Mouse (Mus musculus): ENCODE results near the gene Prkar1a. TPM values are rescaled to one million over a fixed set of nuclear protein-coding genes. Genes with fewer than 3 reads are reported as not detected.

Prkar1a gene
- 328 and 365 TPM in 2 replicates for polyA plus RNA-seq (2014; fragmentation: Nextera tagmentation; extraction: Ambion mirVana)

DNA sequence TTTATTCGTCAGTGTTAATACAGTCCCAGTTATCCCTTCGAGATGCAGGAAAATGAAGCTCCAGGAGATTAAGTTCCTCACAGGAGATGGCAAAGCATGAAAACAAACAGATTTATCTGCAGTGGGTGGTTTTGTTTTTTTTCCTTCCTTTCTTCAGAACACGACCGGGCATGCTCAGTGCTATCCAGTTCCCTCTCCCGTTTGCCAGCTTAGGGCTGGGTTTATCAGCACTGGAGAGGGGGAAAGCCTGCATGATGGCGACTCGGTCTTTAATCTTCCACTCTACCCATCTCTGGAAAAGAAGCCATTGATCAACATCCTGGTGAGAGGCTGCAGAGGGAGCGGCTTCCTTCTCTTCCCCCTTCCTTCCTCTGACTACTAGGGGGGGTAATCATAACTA lies at the start of gene Prkar1a:
Gene Prkar1a (plus strand): TSS at position 200 of the 400 bp plus-strand sequence.
- Histone ChIP-seq H3K36me3 (ENCODE audit: control insufficient read depth, insufficient read depth, low read length) (peaks cover 9% of the 10 kb centered on the region), H3K4me3 (ENCODE audit: low read depth, low read length) (peak within 1 kb of the TSS; percentile 64), H3K4me1 (replicated peaks; ENCODE audit: control insufficient read depth, insufficient read depth, low read length) (peaks cover 22% of the 10 kb centered on the region), H3K9ac (ENCODE audit: low read length) (peak within 1 kb of the TSS; percentile 89), H3K27me3 (replicated peaks; ENCODE audit: control insufficient read depth, insufficient read depth, low read length) (no peaks in the 10 kb centered on the region), H3K9me3 (ENCODE audit: control insufficient read depth, low read length) (no peaks in the 10 kb centered on the region), H3K27ac (ENCODE audit: low read depth) (peak within 1 kb of the TSS; percentile 96), H3K4me2 (ENCODE audit: low read length) (peak within 1 kb of the TSS; percentile 79)
- WGBS = 25% methylated on average over 8 of the region's 8 CpGs
- ATAC-seq (replicated peaks; ENCODE audit: low FRiP score, low TSS enrichment, low read depth) = no peak
- no peak for DNase-seq (ENCODE audit: low spot score)

DNA sequence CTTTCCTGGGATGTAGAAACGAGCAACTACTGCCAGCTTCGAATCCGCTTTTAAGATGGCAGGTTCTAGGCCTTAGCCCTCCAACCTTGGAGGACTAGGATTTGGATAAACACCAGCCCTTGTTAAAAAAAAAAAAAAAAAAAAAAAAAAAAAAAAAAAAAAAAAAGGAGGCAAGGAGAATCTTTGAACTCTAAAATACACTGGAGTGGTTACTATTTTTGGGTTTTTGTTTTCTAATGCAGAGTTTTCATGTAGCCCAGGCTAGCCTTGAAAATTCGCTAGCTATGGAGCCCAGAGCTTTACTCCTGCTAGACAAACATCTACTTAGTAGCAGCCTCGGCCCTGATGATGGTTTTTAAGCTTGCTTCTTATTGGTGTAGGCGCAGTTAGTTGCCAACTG lies 41.6 kb upstream of the Prkar1a start:
- H3K4me2 ChIP-seq (ENCODE audit: low read length) = no peak overlapping the region
- no peak overlapping the region for H3K9ac ChIP-seq (ENCODE audit: low read length)
- H3K4me3 ChIP-seq (ENCODE audit: low read depth, low read length) = no peak overlapping the region
- H3K36me3 ChIP-seq (ENCODE audit: control insufficient read depth, insufficient read depth, low read length) = peaks cover 5% of the 10 kb centered on the region
- ATAC-seq (replicated peaks; ENCODE audit: low FRiP score, low TSS enrichment, low read depth) = no peak
- H3K27me3 ChIP-seq (replicated peaks; ENCODE audit: control insufficient read depth, insufficient read depth, low read length) = no peaks in the 10 kb centered on the region
- no peak overlapping the region for H3K27ac ChIP-seq (ENCODE audit: low read depth)
- WGBS = 83% methylated on average over 6 of the region's 6 CpGs
- no peaks in the 10 kb centered on the region for H3K9me3 ChIP-seq (ENCODE audit: control insufficient read depth, low read length)
- no peak for DNase-seq (ENCODE audit: low spot score)
- peaks cover 19% of the 10 kb centered on the region for H3K4me1 ChIP-seq (replicated peaks; ENCODE audit: control insufficient read depth, insufficient read depth, low read length)

DNA sequence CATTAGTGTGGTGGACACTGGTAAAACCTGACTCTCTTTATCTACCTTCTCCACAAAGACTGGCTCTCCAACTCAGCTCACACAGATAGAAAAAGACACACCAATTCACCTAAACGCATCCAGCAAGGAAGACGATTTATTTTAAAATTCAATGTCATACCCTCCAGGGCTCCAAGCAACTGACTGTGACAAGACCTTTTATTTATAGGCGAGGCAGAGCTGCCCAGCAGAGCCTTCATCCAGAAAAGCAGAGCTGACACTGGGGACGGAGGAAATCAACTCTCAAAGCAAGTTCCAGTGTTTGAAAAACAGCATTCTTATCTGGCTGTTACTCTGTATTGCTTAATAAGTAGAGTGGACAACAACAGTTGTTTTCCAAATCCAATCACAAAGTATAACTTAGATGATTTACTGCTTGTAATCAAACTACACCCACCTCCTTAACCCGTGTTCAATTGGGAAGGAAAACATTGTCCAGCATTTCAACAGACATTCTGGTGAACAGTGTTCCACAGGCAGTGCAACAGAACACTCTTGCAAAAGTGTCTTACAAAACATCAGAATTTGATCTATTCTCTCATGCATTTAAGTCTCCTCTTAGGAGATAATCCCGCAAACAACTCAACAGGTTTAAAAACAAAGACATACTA lies 40.1 kb upstream of the Prkar1a start:
- Histone ChIP-seq H3K4me2 (ENCODE audit: low read length) (no peak overlapping the region), H3K27ac (ENCODE audit: low read depth) (no peak overlapping the region), H3K4me3 (ENCODE audit: low read depth, low read length) (no peak overlapping the region), H3K9ac (ENCODE audit: low read length) (no peak overlapping the region), H3K27me3 (replicated peaks; ENCODE audit: control insufficient read depth, insufficient read depth, low read length) (no peaks in the 10 kb centered on the region), H3K36me3 (ENCODE audit: control insufficient read depth, insufficient read depth, low read length) (no peaks in the 10 kb centered on the region), H3K9me3 (ENCODE audit: control insufficient read depth, low read length) (no peaks in the 10 kb centered on the region), H3K4me1 (replicated peaks; ENCODE audit: control insufficient read depth, insufficient read depth, low read length) (peaks cover 19% of the 10 kb centered on the region)
- no peak for DNase-seq (ENCODE audit: low spot score)
- WGBS = 53% methylated on average over 6 of the region's 6 CpGs
- ATAC-seq (replicated peaks; ENCODE audit: low FRiP score, low TSS enrichment, low read depth) = no peak

DNA sequence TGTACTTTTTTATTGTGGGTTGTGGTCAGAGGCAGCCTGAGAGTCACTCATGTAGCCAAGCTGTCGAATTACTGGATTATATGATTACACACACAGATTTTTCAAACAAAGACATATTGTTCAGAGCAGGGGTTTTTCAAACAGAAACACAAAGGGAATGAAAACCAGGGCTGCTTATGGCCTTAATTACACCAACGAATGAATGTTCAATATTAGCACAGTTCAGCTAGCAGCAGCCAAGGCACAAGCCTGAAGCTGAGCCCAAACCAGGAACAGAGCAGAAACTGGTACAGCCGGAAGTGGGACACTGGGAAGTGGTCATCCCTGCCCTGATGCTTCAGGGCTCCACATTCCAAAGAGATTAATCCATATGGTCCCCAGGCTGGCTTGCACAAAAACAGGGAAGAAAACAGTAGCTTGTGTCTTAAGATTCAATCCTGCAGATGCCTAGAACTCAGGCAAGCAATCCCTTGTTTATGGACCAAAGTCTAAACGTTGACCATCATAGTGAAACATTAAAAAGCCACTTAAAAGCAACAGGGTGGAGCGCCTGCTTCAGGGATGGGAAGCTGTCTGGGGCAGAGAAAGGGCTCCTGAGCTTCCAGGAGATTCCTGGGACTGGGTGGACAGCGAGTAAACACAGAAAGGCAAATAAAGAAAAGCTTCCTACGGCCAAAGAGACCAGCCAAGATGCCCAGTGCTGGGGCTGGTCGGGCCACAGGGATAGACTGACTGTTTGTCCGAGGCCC lies 39.0 kb upstream of the Prkar1a start:
- Histone ChIP-seq H3K27ac (ENCODE audit: low read depth) (peak overlapping the region; percentile 79; the same call in 1 of the 2 replicates), H3K9ac (ENCODE audit: low read length) (peak overlapping the region; percentile 86), H3K9me3 (ENCODE audit: control insufficient read depth, low read length) (no peaks in the 10 kb centered on the region), H3K4me1 (replicated peaks; ENCODE audit: control insufficient read depth, insufficient read depth, low read length) (peaks cover 19% of the 10 kb centered on the region), H3K36me3 (ENCODE audit: control insufficient read depth, insufficient read depth, low read length) (no peaks in the 10 kb centered on the region), H3K4me3 (ENCODE audit: low read depth, low read length) (peak overlapping the region; percentile 87), H3K27me3 (replicated peaks; ENCODE audit: control insufficient read depth, insufficient read depth, low read length) (no peaks in the 10 kb centered on the region), H3K4me2 (ENCODE audit: low read length) (peak overlapping the region; percentile 81)
- no peak for ATAC-seq (replicated peaks; ENCODE audit: low FRiP score, low TSS enrichment, low read depth)
- DNase-seq (ENCODE audit: low spot score) = no peak
- WGBS = 12% methylated on average over 9 of the region's 9 CpGs

DNA sequence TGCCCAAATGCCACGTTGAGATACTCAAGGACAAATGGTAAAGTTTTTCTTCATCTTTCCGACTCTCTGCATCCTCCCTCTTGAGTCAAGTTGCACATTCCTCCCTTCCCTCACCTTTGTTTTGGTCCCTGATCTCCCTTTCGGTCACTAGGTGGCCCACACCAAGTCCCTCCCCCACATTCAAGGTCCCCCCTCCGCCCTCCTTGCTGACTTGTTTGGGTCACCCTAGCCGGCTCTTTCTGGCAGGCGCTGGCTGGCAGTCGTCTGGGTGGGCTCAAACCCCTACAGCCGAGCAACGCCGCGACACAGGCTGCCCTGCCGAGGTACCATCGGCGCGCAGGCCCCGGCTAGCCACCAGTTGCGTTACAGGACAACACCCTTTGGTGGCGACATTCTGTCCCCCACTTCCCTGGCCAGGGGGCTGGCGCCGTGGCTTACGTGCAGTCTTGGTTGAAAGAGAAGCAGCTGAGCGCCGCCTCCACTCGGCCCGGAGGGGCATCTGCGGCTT lies 38.4 kb upstream of the Prkar1a start:
- ATAC-seq (replicated peaks; ENCODE audit: low FRiP score, low TSS enrichment, low read depth) = no peak; the same call in none of the 2 replicates
- H3K27me3 ChIP-seq (replicated peaks; ENCODE audit: control insufficient read depth, insufficient read depth, low read length) = no peaks in the 10 kb centered on the region
- peaks cover 19% of the 10 kb centered on the region for H3K4me1 ChIP-seq (replicated peaks; ENCODE audit: control insufficient read depth, insufficient read depth, low read length)
- peak overlapping the region; percentile 79 for H3K27ac ChIP-seq (ENCODE audit: low read depth)
- WGBS = under 1% methylated on average over 26 of the region's 26 CpGs
- peak overlapping the region; percentile 81 for H3K4me2 ChIP-seq (ENCODE audit: low read length)
- H3K9me3 ChIP-seq (ENCODE audit: control insufficient read depth, low read length) = no peaks in the 10 kb centered on the region
- H3K9ac ChIP-seq (ENCODE audit: low read length) = peak overlapping the region; percentile 86
- DNase-seq (ENCODE audit: low spot score) = no peak
- H3K4me3 ChIP-seq (ENCODE audit: low read depth, low read length) = peak overlapping the region; percentile 87
- H3K36me3 ChIP-seq (ENCODE audit: control insufficient read depth, insufficient read depth, low read length) = no peaks in the 10 kb centered on the region

DNA sequence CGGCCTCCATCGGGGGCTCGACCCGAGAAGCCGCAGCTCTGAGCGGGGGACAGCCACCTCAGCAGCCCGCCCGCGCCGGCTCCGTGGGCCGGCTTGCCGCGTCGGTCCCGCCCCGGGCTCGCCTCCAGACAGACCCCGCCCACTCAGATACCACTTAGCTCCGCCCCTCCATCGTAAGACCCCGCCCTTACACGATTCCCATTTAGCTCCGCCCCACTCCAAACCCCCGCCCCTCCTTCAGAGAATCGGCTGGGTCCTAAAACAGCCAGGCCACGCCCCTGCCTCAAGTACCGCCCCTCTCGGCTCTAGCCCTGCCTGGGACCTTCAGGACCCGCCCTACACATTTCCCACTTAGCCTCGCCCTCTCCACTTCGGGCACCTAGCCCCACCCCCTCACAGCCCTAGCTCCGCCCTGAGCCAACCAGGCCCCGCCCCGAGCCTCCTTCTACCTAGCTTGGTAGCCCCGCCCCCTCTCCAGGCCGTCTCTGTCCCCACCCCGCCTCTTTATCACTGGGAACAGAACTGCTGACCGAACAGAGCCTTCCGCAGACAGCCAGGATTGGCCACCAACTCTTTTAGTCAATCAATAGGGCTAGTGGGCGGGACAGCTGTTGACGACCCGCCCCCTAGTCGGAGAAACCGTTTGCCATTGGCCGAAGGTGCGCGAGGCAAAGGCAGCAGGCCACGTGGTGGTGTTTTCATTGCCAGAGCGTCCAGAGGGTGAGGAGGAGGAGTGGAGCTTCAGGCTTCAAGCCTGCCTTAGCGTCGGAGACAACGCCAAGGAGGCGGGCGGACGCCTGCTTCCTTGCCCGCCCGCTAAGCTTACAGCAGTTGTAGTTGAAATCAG lies 37.7 kb upstream of the Prkar1a start, which contains the start of gene Wipi1:
Gene Wipi1 (minus strand): TSS at position 665 of the 847 bp plus-strand sequence.
- 1% methylated on average over 58 of the region's 58 CpGs for WGBS
- peaks cover 19% of the 10 kb centered on the region for H3K4me1 ChIP-seq (replicated peaks; ENCODE audit: control insufficient read depth, insufficient read depth, low read length)
- H3K27me3 ChIP-seq (replicated peaks; ENCODE audit: control insufficient read depth, insufficient read depth, low read length) = no peaks in the 10 kb centered on the region
- peak within 1 kb of the TSS; percentile 81 for H3K4me2 ChIP-seq (ENCODE audit: low read length)
- H3K9me3 ChIP-seq (ENCODE audit: control insufficient read depth, low read length) = no peaks in the 10 kb centered on the region
- peak within 1 kb of the TSS; percentile 79 for H3K27ac ChIP-seq (ENCODE audit: low read depth)
- peak within 1 kb of the TSS; percentile 87 for H3K4me3 ChIP-seq (ENCODE audit: low read depth, low read length)
- H3K9ac ChIP-seq (ENCODE audit: low read length) = peak within 1 kb of the TSS; percentile 86
- ATAC-seq (replicated peaks; ENCODE audit: low FRiP score, low TSS enrichment, low read depth) (peak; percentile 97), DNase-seq (ENCODE audit: low spot score) (peak; percentile 99)
- H3K36me3 ChIP-seq (ENCODE audit: control insufficient read depth, insufficient read depth, low read length) = no peaks in the 10 kb centered on the region

DNA sequence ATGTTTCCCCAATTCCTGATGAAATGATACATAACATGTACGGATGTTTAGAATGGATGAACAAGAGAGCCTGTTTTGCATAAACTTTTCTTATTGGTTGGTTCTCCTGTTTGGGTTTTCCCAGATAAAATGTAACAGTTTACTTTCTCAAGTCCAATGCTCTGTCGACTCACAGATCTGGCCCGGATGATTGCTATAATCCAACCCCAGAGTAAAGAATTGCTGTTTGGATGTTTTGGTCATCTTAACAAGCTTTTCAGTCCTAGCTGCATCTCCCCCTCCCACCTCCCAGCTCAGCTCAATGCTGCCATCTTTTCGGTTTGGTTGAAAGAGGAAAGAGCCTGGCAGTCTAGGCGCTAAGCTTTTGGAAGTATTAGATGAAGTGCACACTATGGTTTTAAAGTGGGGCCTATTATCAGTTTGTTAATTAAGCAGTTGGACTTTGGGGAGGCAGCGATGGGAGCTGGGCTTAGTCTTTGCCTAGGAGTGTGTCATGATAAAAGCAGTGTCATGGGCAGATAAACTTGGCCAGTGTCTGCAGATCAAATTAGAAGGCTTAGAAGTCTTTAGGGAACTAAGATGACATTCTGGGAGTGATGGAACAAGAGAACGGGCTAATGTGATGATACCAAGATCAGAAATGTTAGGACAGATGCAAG lies 36.2 kb upstream of the Prkar1a start:
- Histone ChIP-seq H3K4me1 (replicated peaks; ENCODE audit: control insufficient read depth, insufficient read depth, low read length) (peaks cover 19% of the 10 kb centered on the region), H3K4me2 (ENCODE audit: low read length) (no peak overlapping the region), H3K36me3 (ENCODE audit: control insufficient read depth, insufficient read depth, low read length) (no peaks in the 10 kb centered on the region), H3K4me3 (ENCODE audit: low read depth, low read length) (no peak overlapping the region), H3K9me3 (ENCODE audit: control insufficient read depth, low read length) (no peaks in the 10 kb centered on the region), H3K27me3 (replicated peaks; ENCODE audit: control insufficient read depth, insufficient read depth, low read length) (no peaks in the 10 kb centered on the region), H3K9ac (ENCODE audit: low read length) (no peak overlapping the region), H3K27ac (ENCODE audit: low read depth) (no peak overlapping the region)
- DNase-seq (ENCODE audit: low spot score) (no peak), ATAC-seq (replicated peaks; ENCODE audit: low FRiP score, low TSS enrichment, low read depth) (no peak)
- 61% methylated on average over 7 of the region's 7 CpGs for WGBS

DNA sequence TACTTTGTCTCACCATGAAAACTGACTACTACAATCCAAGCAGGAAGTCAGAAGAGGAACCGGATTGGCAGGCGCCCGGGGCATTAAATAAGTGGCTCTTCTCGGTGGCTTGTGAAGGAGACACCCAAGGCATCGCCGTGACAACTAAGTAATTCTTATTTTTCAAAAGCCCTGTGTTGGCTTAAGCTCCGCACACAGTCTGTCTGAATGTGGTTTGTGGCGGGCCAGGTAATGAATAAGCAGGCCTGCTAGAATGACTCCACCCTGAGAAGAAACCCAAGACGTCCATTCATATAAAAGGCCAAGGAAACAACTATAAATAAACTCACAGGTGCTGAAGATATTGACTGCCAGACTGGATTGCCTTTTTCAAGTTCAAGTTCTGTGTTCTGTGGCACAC lies 33.9 kb upstream of the Prkar1a start:
- no peak for ATAC-seq (replicated peaks; ENCODE audit: low FRiP score, low TSS enrichment, low read depth)
- WGBS = 68% methylated on average over 9 of the region's 9 CpGs

More for the DNA sequence above, 33.9 kb upstream of the Prkar1a start:
- Histone ChIP-seq H3K27me3 (replicated peaks; ENCODE audit: control insufficient read depth, insufficient read depth, low read length) (no peaks in the 10 kb centered on the region), H3K4me1 (replicated peaks; ENCODE audit: control insufficient read depth, insufficient read depth, low read length) (peaks cover 3% of the 10 kb centered on the region), H3K4me2 (ENCODE audit: low read length) (no peak overlapping the region), H3K27ac (ENCODE audit: low read depth) (no peak overlapping the region), H3K4me3 (ENCODE audit: low read depth, low read length) (no peak overlapping the region), H3K9me3 (ENCODE audit: control insufficient read depth, low read length) (no peaks in the 10 kb centered on the region), H3K36me3 (ENCODE audit: control insufficient read depth, insufficient read depth, low read length) (no peaks in the 10 kb centered on the region), H3K9ac (ENCODE audit: low read length) (no peak overlapping the region)
- no peak for DNase-seq (ENCODE audit: low spot score)
